Mouse (Mus musculus) liver, embryonic 11.5 days (tissue): ENCODE data around the gene Dcaf7. TPM values are rescaled to one million over a fixed set of nuclear protein-coding genes. Genes with fewer than 3 reads are reported as not detected.

Experiments
- ATAC-seq: fragments of 200-750 bp; cut with Nextera tagmentation; replicated peaks from 2 replicates; pipeline ENCODE4 v1.8.0; 2017; ENCODE audit warnings: moderate number of reproducible peaks, mild to moderate bottlenecking, moderate TSS enrichment, moderate library complexity; ENCODE audit not compliant: low FRiP score
- DNase-seq: peaks from one replicate; pipeline ENCODE4 v3.0.0-alpha.2; 2017; ENCODE audit warnings: low spot score
- H3K27ac ChIP-seq: fragments of 300-500 bp; sonication (generic); 2 replicates; pipeline ENCODE4 v1.5.1; 2014; ENCODE audit warnings: mild to moderate bottlenecking, low read depth, low read length, control low read depth
- H3K27me3 ChIP-seq: fragments of 300-500 bp; sonication (generic); replicated peaks from 2 replicates; pipeline ENCODE4 v1.6.1; 2014; ENCODE audit warnings: low read length, mixed read lengths; ENCODE audit not compliant: control insufficient read depth, insufficient read depth
- H3K36me3 ChIP-seq: fragments of 300-500 bp; sonication (generic); 2 replicates; pipeline ENCODE4 v1.6.1; 2014; ENCODE audit warnings: mild to moderate bottlenecking, low read length, moderate library complexity, mixed read lengths; ENCODE audit not compliant: control insufficient read depth, insufficient read depth
- H3K4me1 ChIP-seq: fragments of 300-500 bp; sonication (generic); replicated peaks from 2 replicates; pipeline ENCODE4 v1.6.1; 2014; ENCODE audit warnings: low read length, mixed read lengths; ENCODE audit not compliant: control insufficient read depth, insufficient read depth
- H3K4me2 ChIP-seq: fragments of 300-500 bp; sonication (generic); 2 replicates; pipeline ENCODE4 v1.6.1; 2014; ENCODE audit warnings: mild to moderate bottlenecking, control low read depth, moderate library complexity
- H3K4me3 ChIP-seq: fragments of 300-500 bp; sonication (generic); 2 replicates; pipeline ENCODE4 v1.5.1; 2014; ENCODE audit warnings: low read depth, low read length, control low read depth
- H3K9ac ChIP-seq: fragments of 300-500 bp; sonication (generic); 2 replicates; pipeline ENCODE4 v1.6.1; 2014; ENCODE audit warnings: low read depth, low read length, control low read depth
- H3K9me3 ChIP-seq: fragments of 300-500 bp; sonication (generic); 2 replicates; pipeline ENCODE4 v1.6.1; 2016; ENCODE audit warnings: low read length, inconsistent platforms, mixed read lengths; ENCODE audit not compliant: control insufficient read depth
- WGBS: fragments of 180-500 bp; shearing (Covaris S2); extraction: QIAGEN DNeasy Blood & Tissue Kit; methylation state at CpG from one replicate; pipeline ENCODE4 v1.1.7; 2014; 5-methylcytosine and 5-hydroxymethylcytosine counted together
- polyA plus RNA-seq: library from polyadenylated mRNA; unstranded; fragments of >200 nt; fragmentation: Nextera tagmentation; extraction: Ambion mirVana; gene quantifications from 2 replicates; pipeline ENCODE4 v1.2.1, GENCODE M21; 2014

Gene Dcaf7
- polyA plus RNA-seq, 1 experiment from 2014 or later = 53.9 TPM

DNA sequence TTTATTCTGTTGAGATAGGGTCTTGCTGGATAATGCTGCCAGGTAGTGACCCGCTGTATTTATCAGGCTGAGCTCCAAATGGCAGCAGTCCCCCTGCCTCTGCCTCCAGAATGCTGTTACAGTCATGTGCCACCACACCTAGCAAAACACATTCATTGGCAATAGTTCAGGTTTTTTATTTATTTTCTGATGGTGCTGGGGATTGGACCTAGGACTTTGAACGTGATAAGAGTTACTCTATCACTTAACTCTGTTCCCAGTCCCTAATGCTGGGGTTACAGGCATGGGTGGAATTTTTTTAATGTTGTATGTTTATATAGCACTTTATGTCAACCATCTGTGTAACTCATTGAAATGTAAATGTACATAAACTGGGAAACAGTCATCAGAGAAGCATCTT is 17.2 kb downstream of the Dcaf7 start:
- no peak overlapping the region for H3K9ac ChIP-seq
- H3K9me3 ChIP-seq = no peaks in the 10 kb centered on the region
- DNase-seq = no peak
- H3K4me1 ChIP-seq = peaks cover 33% of the 10 kb centered on the region
- no peak overlapping the region for H3K27ac ChIP-seq
- no peaks in the 10 kb centered on the region for H3K27me3 ChIP-seq
- no peak overlapping the region for H3K4me2 ChIP-seq
- 86% methylated on average over 2 of the region's 2 CpGs for WGBS
- H3K36me3 ChIP-seq = peaks cover 57% of the 10 kb centered on the region
- ATAC-seq = no peak
- H3K4me3 ChIP-seq = no peak overlapping the region

DNA sequence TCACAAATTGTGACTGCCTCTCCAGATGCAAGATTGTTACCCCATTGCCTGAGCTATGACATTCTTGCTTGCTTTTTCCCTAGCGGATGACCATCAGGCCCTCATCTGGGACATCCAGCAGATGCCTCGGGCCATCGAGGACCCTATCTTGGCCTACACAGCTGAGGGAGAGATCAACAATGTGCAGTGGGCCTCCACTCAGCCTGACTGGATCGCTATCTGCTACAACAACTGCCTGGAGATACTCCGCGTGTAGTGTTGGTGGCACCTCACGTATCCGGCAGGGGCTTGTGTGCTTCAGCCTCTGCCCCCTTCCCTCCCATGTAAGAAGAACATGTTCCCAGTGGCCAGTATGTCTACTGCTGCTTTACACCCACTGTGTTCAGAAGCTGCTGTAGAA is 17.9 kb downstream of the Dcaf7 start:
- DNase-seq = no peak
- Histone ChIP-seq H3K4me2 (no peak overlapping the region), H3K9me3 (no peaks in the 10 kb centered on the region), H3K36me3 (peaks cover 56% of the 10 kb centered on the region), H3K4me1 (peaks cover 33% of the 10 kb centered on the region), H3K9ac (0 out of 2 replicates have a peak overlapping the region, but pooled peaks have one; percentile 3), H3K27ac (peak overlapping the region; percentile 94), H3K27me3 (no peaks in the 10 kb centered on the region), H3K4me3 (no peak overlapping the region)
- WGBS = 72% methylated on average over 8 of the region's 8 CpGs
- peak; percentile 53 for ATAC-seq

DNA sequence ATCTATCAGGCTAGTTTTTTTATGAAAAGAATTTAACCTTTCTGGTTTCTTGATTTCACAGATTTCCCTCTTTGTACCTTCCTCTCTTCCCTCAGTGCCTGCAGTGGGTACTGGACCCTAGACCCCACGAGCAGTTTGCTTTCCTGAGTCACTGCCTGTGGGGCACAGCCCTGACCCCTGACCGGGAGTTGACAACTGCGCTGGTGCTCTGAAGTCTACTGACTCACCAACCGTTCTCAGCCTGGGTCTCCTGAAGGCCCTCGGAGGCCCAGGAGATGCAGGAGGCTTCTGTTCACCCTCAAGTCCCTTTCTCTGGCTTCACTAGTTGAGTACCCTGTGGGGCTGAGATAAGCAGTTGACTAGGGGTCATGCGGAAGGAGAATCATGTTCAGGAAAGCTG is 18.7 kb downstream of the Dcaf7 start:
- Histone ChIP-seq H3K4me1 (peaks cover 33% of the 10 kb centered on the region), H3K27me3 (no peaks in the 10 kb centered on the region), H3K36me3 (peaks cover 54% of the 10 kb centered on the region), H3K4me2 (peak overlapping the region; percentile 23), H3K27ac (peak overlapping the region; percentile 94), H3K9me3 (no peaks in the 10 kb centered on the region), H3K4me3 (no peak overlapping the region), H3K9ac (no peak overlapping the region; the same call in 1 of the 2 replicates)
- DNase-seq = no peak
- 0 out of 2 replicates have a peak, but pooled peaks have one; percentile 23 for ATAC-seq
- 69% methylated on average over 6 of the region's 6 CpGs for WGBS

DNA sequence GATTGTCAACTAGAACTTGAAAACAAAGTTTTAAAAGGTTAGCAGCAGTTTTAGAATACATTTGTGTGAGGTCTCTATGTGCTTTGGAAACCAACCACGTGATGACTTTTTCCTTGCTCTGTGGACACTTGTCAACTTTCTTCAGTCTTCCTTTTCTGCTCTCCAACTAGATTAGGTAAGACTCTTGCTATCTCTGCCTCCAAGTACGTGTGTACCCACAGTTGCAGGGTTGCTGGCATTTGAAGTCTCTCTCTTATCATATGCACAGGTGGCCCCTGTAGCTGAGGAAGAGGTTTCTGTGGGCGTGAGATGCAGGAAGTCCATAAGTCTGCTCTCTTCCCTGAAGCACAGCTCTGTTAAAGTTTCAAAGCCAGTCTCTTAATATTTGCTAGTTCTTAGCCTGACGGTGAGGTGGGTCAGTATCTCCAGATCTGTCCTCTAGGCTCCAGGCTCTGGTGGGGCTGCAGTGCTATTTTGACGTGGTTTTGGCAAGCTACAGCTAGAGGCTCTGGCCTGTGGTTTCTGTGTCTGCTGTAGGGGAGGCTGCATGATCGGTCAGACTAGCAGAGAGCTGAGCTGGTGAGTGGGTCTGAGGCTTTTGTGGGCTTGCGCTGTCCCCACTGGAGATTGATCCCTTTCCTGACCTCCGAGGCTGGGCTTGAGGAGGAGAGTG is 20.3 kb downstream of the Dcaf7 start:
- ATAC-seq (peak; percentile 93), DNase-seq (no peak)
- peak overlapping the region; percentile 59 for H3K4me2 ChIP-seq
- no peaks in the 10 kb centered on the region for H3K9me3 ChIP-seq
- no peaks in the 10 kb centered on the region for H3K27me3 ChIP-seq
- no peak overlapping the region for H3K4me3 ChIP-seq
- peaks cover 43% of the 10 kb centered on the region for H3K36me3 ChIP-seq
- peak overlapping the region; percentile 94 for H3K27ac ChIP-seq
- peak overlapping the region; percentile 57; the same call in 1 of the 2 replicates for H3K9ac ChIP-seq
- peaks cover 33% of the 10 kb centered on the region for H3K4me1 ChIP-seq
- WGBS = 43% methylated on average over 8 of the region's 8 CpGs

DNA sequence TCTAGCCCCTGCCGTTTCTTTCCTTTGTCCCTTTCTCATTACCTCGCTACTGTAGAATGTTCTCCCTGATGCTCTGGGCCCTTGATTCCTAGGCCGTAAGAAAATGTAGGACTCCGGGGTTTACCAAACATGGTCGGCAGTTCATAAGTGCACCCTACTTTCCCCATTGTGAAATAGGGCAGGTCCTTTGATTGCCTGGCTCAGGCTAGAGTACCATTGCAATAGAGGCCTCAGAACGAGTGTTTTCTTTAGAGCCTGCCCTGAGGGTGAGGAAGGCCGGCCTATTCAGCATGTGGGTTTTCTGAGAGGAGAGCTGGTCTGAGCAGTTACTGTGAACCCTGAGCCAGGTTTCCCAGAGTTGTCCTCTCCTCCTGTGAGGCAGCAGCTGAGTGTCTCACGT is 21.3 kb downstream of the Dcaf7 start:
- Histone ChIP-seq H3K4me3 (no peak overlapping the region), H3K9ac (0 out of 2 replicates have a peak overlapping the region, but pooled peaks have one; percentile 31), H3K4me2 (no peak overlapping the region), H3K9me3 (no peaks in the 10 kb centered on the region), H3K36me3 (peaks cover 36% of the 10 kb centered on the region), H3K27ac (no peak overlapping the region; the same call in 1 of the 2 replicates), H3K4me1 (peaks cover 33% of the 10 kb centered on the region), H3K27me3 (no peaks in the 10 kb centered on the region)
- ATAC-seq = no peak
- no peak for DNase-seq
- WGBS = 86% methylated on average over 8 of the region's 8 CpGs

DNA sequence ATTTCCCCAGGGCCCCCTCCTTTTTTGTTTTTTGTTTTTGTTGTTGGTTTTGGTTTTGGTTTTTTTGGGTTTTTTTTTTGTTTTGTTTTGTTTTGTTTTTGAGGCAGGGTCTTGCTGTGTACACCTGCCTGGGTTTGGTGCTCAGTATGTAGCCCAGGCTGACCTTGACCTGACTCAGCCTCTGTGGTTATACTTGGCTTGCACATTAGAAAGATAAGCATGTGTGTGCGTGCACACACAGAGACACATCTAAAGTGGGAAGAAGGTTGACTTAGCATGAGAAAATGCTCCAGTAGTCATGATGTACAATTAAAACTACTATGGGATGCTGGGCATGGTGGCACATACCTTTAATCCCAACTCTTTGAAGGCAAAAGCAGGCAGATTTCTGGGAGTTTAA is 23.9 kb downstream of the Dcaf7 start:
- Histone ChIP-seq H3K9ac (no peak overlapping the region), H3K4me1 (peaks cover 23% of the 10 kb centered on the region), H3K4me2 (no peak overlapping the region), H3K36me3 (peaks cover 14% of the 10 kb centered on the region), H3K27ac (no peak overlapping the region), H3K4me3 (no peak overlapping the region), H3K9me3 (no peaks in the 10 kb centered on the region), H3K27me3 (no peaks in the 10 kb centered on the region)
- no peak for ATAC-seq
- 76% methylated on average over 1 of the region's 1 CpGs for WGBS
- no peak for DNase-seq

DNA sequence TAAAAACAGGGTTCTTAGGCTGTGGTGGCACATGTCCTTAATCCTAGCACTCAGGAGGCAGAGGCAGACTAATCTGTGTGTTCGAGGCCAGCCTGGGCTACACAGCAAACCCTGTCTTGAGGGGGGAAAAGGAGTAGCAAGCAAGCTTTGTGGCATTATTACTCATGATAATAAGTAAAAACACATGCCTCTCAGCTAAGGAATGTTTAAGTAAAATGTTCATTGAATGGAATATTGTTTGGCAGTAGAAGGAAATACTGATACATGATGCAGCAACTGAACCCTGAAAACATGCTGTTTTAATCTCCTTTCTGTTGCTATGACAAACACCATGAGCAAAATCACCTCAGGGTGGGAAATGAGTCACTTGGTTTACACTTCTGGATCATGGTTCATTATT is 24.6 kb downstream of the Dcaf7 start:
- 75% methylated on average over 1 of the region's 1 CpGs for WGBS
- H3K9ac ChIP-seq = no peak overlapping the region
- peaks cover 15% of the 10 kb centered on the region for H3K4me1 ChIP-seq
- ATAC-seq (no peak), DNase-seq (no peak)
- no peak overlapping the region for H3K27ac ChIP-seq
- H3K4me2 ChIP-seq = no peak overlapping the region
- H3K9me3 ChIP-seq = no peaks in the 10 kb centered on the region
- no peaks in the 10 kb centered on the region for H3K27me3 ChIP-seq
- peaks cover 11% of the 10 kb centered on the region for H3K36me3 ChIP-seq
- no peak overlapping the region for H3K4me3 ChIP-seq

DNA sequence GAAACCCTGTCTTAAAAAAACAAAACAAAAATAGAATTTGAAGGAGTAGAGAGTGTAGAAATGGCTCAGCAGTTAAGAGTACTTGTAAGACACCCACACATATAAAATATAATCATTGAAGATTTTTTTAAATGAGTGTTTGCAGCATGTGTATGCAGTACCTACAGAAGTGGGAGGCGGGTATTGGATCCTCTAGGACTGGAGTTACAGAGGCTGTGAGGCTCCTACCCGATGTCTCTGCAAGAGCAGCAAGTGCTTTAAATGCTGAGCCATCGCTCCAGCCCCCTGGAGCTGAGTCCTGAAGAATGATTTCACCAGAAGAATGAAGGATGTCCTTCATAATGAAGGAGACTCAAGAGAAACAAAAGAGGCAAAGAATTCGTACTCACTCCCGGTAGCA is 27.1 kb downstream of the Dcaf7 start:
- ATAC-seq (no peak), DNase-seq (no peak)
- Histone ChIP-seq H3K27ac (no peak overlapping the region), H3K36me3 (peaks cover 2% of the 10 kb centered on the region), H3K4me3 (no peak overlapping the region), H3K9ac (no peak overlapping the region), H3K4me2 (no peak overlapping the region), H3K27me3 (no peaks in the 10 kb centered on the region), H3K9me3 (no peaks in the 10 kb centered on the region), H3K4me1 (peaks cover 5% of the 10 kb centered on the region)
- WGBS = 82% methylated on average over 5 of the region's 5 CpGs
